Mouse (Mus musculus) heart, adult 2 months (tissue): ENCODE measurements around the gene Lyzl4. TPM values are rescaled to one million over a fixed set of nuclear protein-coding genes. Genes with fewer than 3 reads are reported as not detected.
A peak's percentile ranks its signal among the peaks of the same experiment; 100 is the strongest.

Experiments used
- DNase-seq, 2 experiments: peaks; one replicate each; pipeline ENCODE4 v3.0.0; 2021
- H3K27ac ChIP-seq: fragments of 200-600 bp; 2 replicates; pipeline ENCODE4 v1.8.1; 2022
- H3K27me3 ChIP-seq: fragments of 200-500 bp; 2 replicates; pipeline ENCODE4 v1.6.1; 2012; ENCODE audit warnings: mild to moderate bottlenecking, low read length, inconsistent platforms, mixed read lengths; ENCODE audit not compliant: control insufficient read depth, insufficient read depth
- H3K36me3 ChIP-seq: fragments of 200-500 bp; 2 replicates; pipeline ENCODE4 v1.6.1; 2012; ENCODE audit warnings: low read length, inconsistent platforms; ENCODE audit not compliant: control insufficient read depth, insufficient read depth
- H3K4me1 ChIP-seq: fragments of 200-500 bp; 2 replicates; pipeline ENCODE4 v1.6.1; 2011; ENCODE audit warnings: low read length; ENCODE audit not compliant: control insufficient read depth, insufficient read depth
- H3K4me3 ChIP-seq: fragments of 200-600 bp; 2 replicates; pipeline ENCODE4 v1.8.1; 2022
- H3K79me2 ChIP-seq: fragments of 200-500 bp; replicated peaks from 2 replicates; pipeline ENCODE4 v1.6.1; 2012; ENCODE audit warnings: mild to moderate bottlenecking, inconsistent platforms, low read length, moderate library complexity, mixed read lengths; ENCODE audit not compliant: control insufficient read depth, insufficient read depth
- H3K9ac ChIP-seq: fragments of 200-500 bp; 2 replicates; pipeline ENCODE4 v1.6.1; 2012; ENCODE audit warnings: low read depth, mild to moderate bottlenecking, control low read depth, inconsistent platforms, low read length, mixed read lengths
- CTCF ChIP-seq: fragments of 200-600 bp; IDR thresholded peaks from 2 replicates; pipeline ENCODE4 v1.8.1; 2022; ENCODE audit warnings: antibody characterized with exemption, mild to moderate bottlenecking, moderate library complexity
- EP300 ChIP-seq: fragments of 200-500 bp; IDR thresholded peaks from 2 replicates; pipeline ENCODE4 v1.6.1; 2011; ENCODE audit warnings: low read depth, low read length, control low read depth; ENCODE audit not compliant: insufficient read depth
- POLR2A ChIP-seq: fragments of 200-500 bp; IDR thresholded peaks from 2 replicates; pipeline ENCODE4 v1.6.1; 2011; ENCODE audit warnings: mild to moderate bottlenecking, low read depth, low read length, control low read depth; ENCODE audit not compliant: insufficient read depth
- WGBS: fragments of 180-500 bp; shearing (Covaris S2); methylation state at CpG from one replicate; pipeline ENCODE4 v1.1.7; 2018; 5-methylcytosine and 5-hydroxymethylcytosine counted together
- intact Hi-C: fragments of 180-260 bp; cut with DNase I; formaldehyde crosslinking; loops from one replicate; pipeline ENCODE4 v1.15.1; 2025
- long read RNA-seq: library from polyadenylated mRNA; stranded (forward); transcript quantifications from one replicate; pipeline ENCODE4 v2.0.0, GENCODE M21; 2021
- polyA plus RNA-seq: library from polyadenylated mRNA; depleted of rRNA; stranded (reverse); fragments of >200 nt; gene quantifications from 2 replicates; pipeline ENCODE4 v1.2.3, GENCODE M21; 2012; rRNA removed
- total RNA-seq, 2 experiments: library from RNA; stranded (reverse); gene quantifications; 2 replicates each; pipeline ENCODE4 v1.2.3; 2021

The Lyzl4 gene
- total RNA-seq (not detected), polyA plus RNA-seq (0.12 and 0.88 TPM in 2 replicates)
- long read RNA-seq: 0 reads

- no peaks in the 10 kb centered on the region for H3K36me3 ChIP-seq
- peak within 1 kb of the TSS; percentile 46 for H3K4me3 ChIP-seq
- H3K4me1 ChIP-seq: no peaks in the 10 kb centered on the region
- intact Hi-C loops: loop anchor here (2.0 kb wide), 1 partner anchor 37 kb away; no protein-coding TSS in a partner anchor
- H3K9ac ChIP-seq: peak within 1 kb of the TSS; percentile 69
- H3K79me2 ChIP-seq: no peaks in the 10 kb centered on the region
- no peak for TF ChIP-seq POLR2A
- peak; percentile 74 for TF ChIP-seq CTCF
- H3K27me3 ChIP-seq: peaks cover 8% of the 10 kb centered on the region
- no peak within 1 kb of the TSS; the same call in 1 of the 2 replicates for H3K27ac ChIP-seq
- peak; percentile 85 for DNase-seq
- WGBS: under 1% methylated on average over 26 of the region's 26 CpGs
Observed at GRCm38 (mm10) chr9:121642001-121642400, at the start of gene Lyzl4. Gene Lyzl4 (minus strand): TSS chr9:121642096.

DNA sequence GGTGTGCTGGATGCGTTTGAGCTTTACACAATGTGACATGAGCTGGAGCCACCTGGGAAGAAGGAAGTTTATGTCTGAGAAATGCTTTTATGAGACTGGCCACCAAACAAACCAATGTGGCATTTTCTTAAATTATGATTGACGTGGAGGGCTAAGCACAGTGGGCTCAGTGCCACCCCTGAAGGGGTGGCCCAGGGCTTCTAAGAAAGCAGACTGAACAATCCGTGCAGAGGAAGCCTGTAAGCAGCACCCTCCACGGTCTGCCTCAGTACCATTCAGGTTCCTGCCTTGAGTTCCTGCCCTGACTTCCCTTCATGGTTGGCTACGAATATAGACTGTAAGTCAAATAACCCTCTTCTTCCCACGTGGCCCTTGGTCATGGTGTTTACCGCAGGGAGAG lies 48.8 kb upstream of the Lyzl4 start:
- no peaks in the 10 kb centered on the region for H3K27me3 ChIP-seq
- TF ChIP-seq CTCF: no peak
- TF ChIP-seq POLR2A: no peak
- TF ChIP-seq EP300: no peak
- no peaks in the 10 kb centered on the region for H3K4me1 ChIP-seq
- WGBS: 92% methylated on average over 7 of the region's 7 CpGs
- no peaks in the 10 kb centered on the region for H3K79me2 ChIP-seq
- H3K27ac ChIP-seq: no peak overlapping the region
- intact Hi-C loops: no loop called here
- no peak overlapping the region for H3K9ac ChIP-seq
- no peak for DNase-seq
- H3K4me3 ChIP-seq: no peak overlapping the region
- no peaks in the 10 kb centered on the region for H3K36me3 ChIP-seq

GRCm38 (mm10) chr9:121690200-121690651 lies 48.3 kb upstream of the Lyzl4 start:
- intact Hi-C loops: no loop called here
- Histone ChIP-seq H3K4me1 (no peaks in the 10 kb centered on the region), H3K27ac (no peak overlapping the region), H3K27me3 (no peaks in the 10 kb centered on the region), H3K4me3 (no peak overlapping the region), H3K79me2 (no peaks in the 10 kb centered on the region), H3K9ac (no peak overlapping the region), H3K36me3 (no peaks in the 10 kb centered on the region)
- DNase-seq: no peak
- 83% methylated on average over 15 of the region's 15 CpGs for WGBS
- no peak for TF ChIP-seq CTCF
- no peak for TF ChIP-seq EP300
- no peak for TF ChIP-seq POLR2A

DNA sequence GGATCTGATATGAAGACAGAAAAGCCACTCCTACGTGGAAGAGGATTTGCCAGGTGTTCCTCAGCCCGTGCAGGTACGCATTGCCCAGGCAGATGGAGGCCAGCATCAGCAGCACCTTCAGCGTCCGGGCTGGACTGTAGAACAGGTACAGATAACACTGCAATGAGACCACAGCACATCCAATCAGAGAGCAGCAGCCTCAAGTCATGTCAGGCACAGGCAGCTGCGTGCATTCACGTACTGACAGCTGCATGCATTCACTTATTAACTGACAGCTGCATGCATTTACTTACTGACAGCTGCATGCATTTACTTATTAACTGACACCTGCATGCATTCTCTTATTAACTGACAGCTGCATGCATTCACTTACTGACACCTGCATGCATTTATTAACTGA lies 42.8 kb upstream of the Lyzl4 start:
- WGBS: 85% methylated on average over 7 of the region's 7 CpGs
- intact Hi-C loops: no loop called here

DNA sequence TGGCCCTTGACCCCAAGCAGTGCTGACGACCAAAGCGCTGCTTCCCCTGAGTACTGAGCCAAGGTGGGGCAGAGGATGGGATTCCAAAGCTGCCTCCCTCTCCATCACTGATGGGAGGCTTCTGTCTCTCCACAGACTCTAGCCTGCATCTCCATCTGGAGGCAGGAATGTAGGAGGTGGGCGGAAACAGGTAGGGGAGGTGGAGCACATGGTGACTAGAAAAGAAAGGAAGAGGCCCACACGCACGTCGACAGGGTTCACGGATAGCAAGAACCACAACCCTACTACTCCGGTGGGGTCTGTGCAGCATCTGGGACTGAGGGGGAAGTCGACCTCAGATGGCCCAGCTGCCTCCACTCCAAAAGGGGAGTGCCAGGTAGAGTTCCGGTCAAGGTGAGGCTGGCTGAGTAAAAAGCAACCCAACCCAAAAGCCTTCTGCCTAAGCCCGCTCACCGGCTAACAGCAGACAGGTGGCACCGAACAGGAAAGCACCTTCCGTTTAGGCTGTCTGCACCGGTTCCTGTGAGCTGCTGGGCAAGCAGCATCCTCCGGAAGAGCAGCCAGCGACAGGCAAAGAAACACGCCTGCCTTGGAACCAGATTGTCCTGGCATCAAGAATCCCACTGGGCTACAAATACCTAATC lies 40.3 kb upstream of the Lyzl4 start:
- Histone ChIP-seq H3K27me3 (no peaks in the 10 kb centered on the region), H3K9ac (no peak overlapping the region), H3K4me3 (no peak overlapping the region), H3K36me3 (no peaks in the 10 kb centered on the region), H3K79me2 (no peaks in the 10 kb centered on the region), H3K4me1 (no peaks in the 10 kb centered on the region), H3K27ac (no peak overlapping the region)
- intact Hi-C loops: no loop called here
- no peak for DNase-seq
- TF ChIP-seq POLR2A (no peak), EP300 (no peak), CTCF (no peak)
- 78% methylated on average over 18 of the region's 18 CpGs for WGBS

More for the DNA sequence above, 42.8 kb upstream of the Lyzl4 start:
- Histone ChIP-seq H3K4me3 (no peak overlapping the region), H3K27me3 (no peaks in the 10 kb centered on the region), H3K36me3 (no peaks in the 10 kb centered on the region), H3K27ac (no peak overlapping the region), H3K79me2 (no peaks in the 10 kb centered on the region), H3K9ac (no peak overlapping the region), H3K4me1 (no peaks in the 10 kb centered on the region)
- TF ChIP-seq POLR2A: no peak
- TF ChIP-seq EP300: no peak
- TF ChIP-seq CTCF: no peak
- DNase-seq: no peak

DNA sequence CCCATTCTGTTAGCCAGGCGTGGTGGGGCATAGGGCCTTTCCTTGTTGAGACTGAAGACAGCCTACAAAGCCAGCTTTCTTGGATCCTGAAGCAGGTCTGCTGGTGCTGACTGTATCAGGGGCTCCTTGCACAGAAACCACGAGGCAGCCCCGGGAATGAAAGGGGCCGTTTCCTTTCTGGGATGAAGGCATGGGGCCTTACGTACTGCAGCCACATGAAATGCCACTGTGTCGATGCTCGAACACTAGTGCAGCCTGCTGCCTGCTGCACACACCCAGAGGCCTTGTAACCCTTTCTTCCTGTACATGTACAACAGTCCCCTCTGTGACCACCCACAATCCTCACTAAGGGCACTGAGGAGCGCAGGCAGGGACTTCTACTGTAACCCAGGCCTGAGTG lies 39.3 kb upstream of the Lyzl4 start:
- Histone ChIP-seq H3K79me2 (no peaks in the 10 kb centered on the region), H3K9ac (no peak overlapping the region), H3K4me1 (no peaks in the 10 kb centered on the region; the same call in 1 of the 2 replicates), H3K36me3 (no peaks in the 10 kb centered on the region), H3K27ac (no peak overlapping the region), H3K4me3 (no peak overlapping the region), H3K27me3 (no peaks in the 10 kb centered on the region)
- no peak for TF ChIP-seq EP300
- no peak for TF ChIP-seq CTCF
- TF ChIP-seq POLR2A: no peak
- DNase-seq: no peak
- 74% methylated on average over 8 of the region's 8 CpGs for WGBS
- intact Hi-C loops: no loop called here
